Mouse (Mus musculus) kidney, embryonic 14.5 days (tissue): Measurements from ENCODE around the gene Btbd35f23. TPM values are rescaled to one million over a fixed set of nuclear protein-coding genes. Genes with fewer than 3 reads are reported as not detected.
"Not testable (repeated sequence)": the region's sequence is repeated elsewhere in the genome, so short reads cannot be mapped to it uniquely, and the experiment has no call there.

ENCODE experiments used
- ATAC-seq: fragments of 200-750 bp; cut with Nextera tagmentation; 2 replicates; pipeline ENCODE4 v1.8.0; 2017; ENCODE audit warnings: moderate number of reproducible peaks, mild to moderate bottlenecking, moderate TSS enrichment, moderate library complexity; ENCODE audit not compliant: low FRiP score, low TSS enrichment
- H3K27ac ChIP-seq: fragments of 300-500 bp; sonication (generic); 2 replicates; pipeline ENCODE4 v1.5.1; 2014; ENCODE audit warnings: low read depth, mild to moderate bottlenecking, low read length, moderate library complexity, mixed read lengths
- H3K27me3 ChIP-seq: fragments of 300-500 bp; sonication (generic); 2 replicates; pipeline ENCODE4 v1.6.1; 2014; ENCODE audit warnings: mild to moderate bottlenecking, low read length; ENCODE audit not compliant: control insufficient read depth, insufficient read depth
- H3K36me3 ChIP-seq: fragments of 300-500 bp; sonication (generic); 2 replicates; pipeline ENCODE4 v1.6.1; 2014; ENCODE audit warnings: low read length, mixed read lengths; ENCODE audit not compliant: control insufficient read depth, insufficient read depth
- H3K4me1 ChIP-seq: fragments of 300-500 bp; sonication (generic); 2 replicates; pipeline ENCODE4 v1.6.1; 2014; ENCODE audit warnings: low read length, mixed read lengths; ENCODE audit not compliant: control insufficient read depth, insufficient read depth
- H3K4me2 ChIP-seq: fragments of 300-500 bp; sonication (generic); replicated peaks from 2 replicates; pipeline ENCODE4 v1.6.1; 2014; ENCODE audit warnings: low read depth, mild to moderate bottlenecking, low read length
- H3K4me3 ChIP-seq: fragments of 300-500 bp; sonication (generic); 2 replicates; pipeline ENCODE4 v1.5.1; 2014; ENCODE audit warnings: mild to moderate bottlenecking, low read length
- H3K9ac ChIP-seq: fragments of 300-500 bp; sonication (generic); 2 replicates; pipeline ENCODE4 v1.6.1; 2014; ENCODE audit warnings: low read depth, mild to moderate bottlenecking, low read length, moderate library complexity
- H3K9me3 ChIP-seq: fragments of 300-500 bp; sonication (generic); 2 replicates; pipeline ENCODE4 v1.6.1; 2016; ENCODE audit warnings: low read length; ENCODE audit not compliant: control insufficient read depth
- WGBS: fragments of 180-500 bp; shearing (Covaris S2); extraction: QIAGEN DNeasy Blood & Tissue Kit; methylation state at CpG from one replicate; pipeline ENCODE4 v1.1.7; 2014; 5-methylcytosine and 5-hydroxymethylcytosine counted together
- polyA plus RNA-seq: library from polyadenylated mRNA; unstranded; fragments of >200 nt; fragmentation: Nextera tagmentation; extraction: Ambion mirVana; gene quantifications from 2 replicates; pipeline ENCODE4 v1.2.1, GENCODE M21; 2014

Gene Btbd35f23
- not detected in 2 replicates for polyA plus RNA-seq

GRCm38 (mm10) chrX:3076575-3076974 is at the start of gene Btbd35f23:
Gene Btbd35f23, plus strand, starts transcription at chrX:3076875.
- H3K9me3 ChIP-seq, ATAC-seq: not testable (repeated sequence)

More at GRCm38 (mm10) chrX:3076575-3076974, at the start of gene Btbd35f23:
- not testable (repeated sequence) for H3K4me1 ChIP-seq, H3K27me3 ChIP-seq, H3K4me2 ChIP-seq, H3K27ac ChIP-seq, H3K4me3 ChIP-seq, H3K9ac ChIP-seq, H3K36me3 ChIP-seq
- 94% methylated on average over 1 of the region's 2 CpGs for WGBS

Other genes starting within 250 kb of the Btbd35f23 start
- not detected in 2 replicates for gene Btbd35f24, start 119.0 kb downstream of the Btbd35f23 start, polyA plus RNA-seq